Mouse (Mus musculus) intestine, postnatal 0 days (tissue): ENCODE measurements at regions not wholly inside any gene's neighbourhood (a gene's known extent, or its start where the extent isn't known, plus 50 kb on each side); places are given as distances from the start of the nearest gene placed in this dataset.

Source experiments
- ATAC-seq: fragments of 200-750 bp; cut with Nextera tagmentation; 2 replicates; pipeline ENCODE4 v1.8.0; 2017; ENCODE audit warnings: mild to moderate bottlenecking, moderate TSS enrichment, moderate library complexity
- H3K27ac ChIP-seq: fragments of 300-500 bp; sonication (generic); 2 replicates; pipeline ENCODE4 v1.5.1; 2014; ENCODE audit warnings: mild to moderate bottlenecking, low read depth, low read length, moderate library complexity
- H3K27me3 ChIP-seq: fragments of 300-500 bp; sonication (generic); replicated peaks from 2 replicates; pipeline ENCODE4 v1.6.1; 2014; ENCODE audit warnings: low read length, mixed read lengths; ENCODE audit not compliant: control insufficient read depth, insufficient read depth
- H3K36me3 ChIP-seq: fragments of 300-500 bp; sonication (generic); 2 replicates; pipeline ENCODE4 v1.6.1; 2014; ENCODE audit warnings: mild to moderate bottlenecking, moderate library complexity; ENCODE audit not compliant: control insufficient read depth, insufficient read depth
- H3K4me1 ChIP-seq: fragments of 300-500 bp; sonication (generic); replicated peaks from 2 replicates; pipeline ENCODE4 v1.6.1; 2014; ENCODE audit warnings: antibody characterized with exemption, low read length, mixed read lengths; ENCODE audit not compliant: control insufficient read depth, insufficient read depth
- H3K4me2 ChIP-seq: fragments of 300-500 bp; sonication (generic); replicated peaks from 2 replicates; pipeline ENCODE4 v1.6.1; 2014; ENCODE audit warnings: low read depth, mild to moderate bottlenecking, moderate library complexity
- H3K4me3 ChIP-seq: fragments of 300-500 bp; sonication (generic); 2 replicates; pipeline ENCODE4 v1.5.1; 2014; ENCODE audit warnings: low read depth, low read length
- H3K9ac ChIP-seq: fragments of 300-500 bp; sonication (generic); 2 replicates; pipeline ENCODE4 v1.6.1; 2014; ENCODE audit warnings: mild to moderate bottlenecking, low read depth, low read length
- H3K9me3 ChIP-seq: fragments of 300-500 bp; sonication (generic); 2 replicates; pipeline ENCODE4 v1.6.1; 2016; ENCODE audit warnings: mixed run types; ENCODE audit not compliant: control insufficient read depth
- CTCF ChIP-seq: sonication (generic); IDR thresholded peaks from 2 replicates; pipeline ENCODE4 v1.5.1; 2016; ENCODE audit warnings: low read depth, mild to moderate bottlenecking, control low read depth, antibody characterized with exemption, moderate library complexity
- WGBS: fragments of 180-500 bp; shearing (Covaris S2); extraction: QIAGEN DNeasy Blood & Tissue Kit; methylation state at CpG from one replicate; pipeline ENCODE4 v1.1.7; 2014; 5-methylcytosine and 5-hydroxymethylcytosine counted together

- no peak overlapping the region for H3K9ac ChIP-seq
- H3K4me3 ChIP-seq: no peak overlapping the region
- no peak for TF ChIP-seq CTCF
- H3K9me3 ChIP-seq: no peaks in the 10 kb centered on the region
- H3K27ac ChIP-seq: no peak overlapping the region
- H3K36me3 ChIP-seq: no peaks in the 10 kb centered on the region
- no peaks in the 10 kb centered on the region for H3K27me3 ChIP-seq
- no peak for ATAC-seq
- no peaks in the 10 kb centered on the region for H3K4me1 ChIP-seq
- no peak overlapping the region for H3K4me2 ChIP-seq
Observed at GRCm38 (mm10) chr14:80362024-80362622, 378.2 kb downstream of the Olfm4 start.

- Histone ChIP-seq H3K27me3 (no peaks in the 10 kb centered on the region), H3K27ac (no peak overlapping the region), H3K9ac (no peak overlapping the region), H3K4me1 (no peaks in the 10 kb centered on the region), H3K36me3 (no peaks in the 10 kb centered on the region), H3K4me3 (no peak overlapping the region), H3K4me2 (no peak overlapping the region), H3K9me3 (no peaks in the 10 kb centered on the region)
- no peak for TF ChIP-seq CTCF
- 75% methylated on average over 11 of the region's 11 CpGs for whole genome bisulfite sequencing
- ATAC-seq: no peak
Observed at GRCm38 (mm10) chr14:80369448-80370153, 385.7 kb downstream of the Olfm4 start.

GRCm38 (mm10) chr14:80374290-80374689 is 390.4 kb downstream of the Olfm4 start:
- no peak overlapping the region for H3K9ac ChIP-seq
- no peak for TF ChIP-seq CTCF
- H3K9me3 ChIP-seq: no peaks in the 10 kb centered on the region
- no peak for ATAC-seq
- WGBS: 75% methylated on average over 1 of the region's 1 CpGs
- H3K27ac ChIP-seq: no peak overlapping the region
- no peak overlapping the region for H3K4me3 ChIP-seq
- no peaks in the 10 kb centered on the region for H3K36me3 ChIP-seq
- H3K4me2 ChIP-seq: no peak overlapping the region
- no peaks in the 10 kb centered on the region for H3K4me1 ChIP-seq
- H3K27me3 ChIP-seq: no peaks in the 10 kb centered on the region

- WGBS: 36% methylated on average over 1 of the region's 1 CpGs
Observed at GRCm38 (mm10) chr14:80377064-80377463, 393.2 kb downstream of the Olfm4 start.

GRCm38 (mm10) chr14:80391418-80391817 is 407.5 kb downstream of the Olfm4 start:
- Histone ChIP-seq H3K4me1 (no peaks in the 10 kb centered on the region), H3K9ac (no peak overlapping the region), H3K4me3 (no peak overlapping the region), H3K27me3 (no peaks in the 10 kb centered on the region), H3K4me2 (no peak overlapping the region), H3K27ac (no peak overlapping the region), H3K9me3 (no peaks in the 10 kb centered on the region), H3K36me3 (no peaks in the 10 kb centered on the region)
- no peak for TF ChIP-seq CTCF
- no peak for ATAC-seq
- 81% methylated on average over 2 of the region's 2 CpGs for WGBS

More at GRCm38 (mm10) chr14:80377064-80377463, 393.2 kb downstream of the Olfm4 start:
- no peak overlapping the region for H3K4me3 ChIP-seq
- H3K9ac ChIP-seq: no peak overlapping the region
- no peak for TF ChIP-seq CTCF
- no peaks in the 10 kb centered on the region for H3K9me3 ChIP-seq
- H3K4me2 ChIP-seq: no peak overlapping the region
- H3K27ac ChIP-seq: no peak overlapping the region
- no peaks in the 10 kb centered on the region for H3K27me3 ChIP-seq
- no peaks in the 10 kb centered on the region for H3K36me3 ChIP-seq
- no peak for ATAC-seq
- no peaks in the 10 kb centered on the region for H3K4me1 ChIP-seq

GRCm38 (mm10) chr14:80408317-80408716 is 424.4 kb downstream of the Olfm4 start:
- H3K36me3 ChIP-seq: no peaks in the 10 kb centered on the region
- H3K27me3 ChIP-seq: no peaks in the 10 kb centered on the region
- no peak overlapping the region for H3K27ac ChIP-seq
- no peak overlapping the region for H3K4me3 ChIP-seq
- 88% methylated on average over 2 of the region's 2 CpGs for WGBS
- ATAC-seq: no peak
- TF ChIP-seq CTCF: no peak
- H3K9me3 ChIP-seq: no peaks in the 10 kb centered on the region
- H3K4me1 ChIP-seq: no peaks in the 10 kb centered on the region
- no peak overlapping the region for H3K9ac ChIP-seq
- no peak overlapping the region for H3K4me2 ChIP-seq
